Mouse (Mus musculus) bone marrow, adult 2 months (tissue): Measurements from ENCODE around the gene Lypd6b.

Source experiments
- CTCF ChIP-seq: fragments of 200-500 bp; IDR thresholded peaks from 2 replicates; pipeline ENCODE4 v1.5.1; 2011; ENCODE audit warnings: low read length, control low read depth; ENCODE audit not compliant: control insufficient read depth, insufficient read depth
- POLR2A ChIP-seq: fragments of 200-500 bp; IDR thresholded peaks from 2 replicates; pipeline ENCODE4 v1.6.1; 2011; ENCODE audit warnings: low read depth, mild to moderate bottlenecking, control low read depth, low read length, borderline replicate concordance; ENCODE audit not compliant: control insufficient read depth

DNA sequence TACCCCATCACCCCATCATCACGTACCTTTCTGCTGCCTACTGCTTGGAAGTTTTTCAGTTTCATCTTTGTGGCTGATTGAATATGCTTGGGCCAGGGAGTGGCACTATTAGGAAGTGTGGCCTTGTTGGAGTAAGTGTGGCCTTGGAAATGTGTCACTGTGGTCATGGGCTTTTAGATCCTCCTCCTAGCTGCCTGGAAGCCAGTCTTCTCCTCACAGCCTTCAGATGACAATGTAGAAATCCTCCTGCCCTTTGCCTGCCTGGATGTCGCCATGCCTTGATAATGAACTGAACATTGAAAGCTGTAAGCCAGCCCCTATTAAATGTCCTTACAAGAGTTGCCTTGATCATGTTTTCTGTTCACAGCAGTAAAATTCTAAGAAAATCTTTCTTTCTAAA lies 174.5 kb downstream of the Lypd6b start:
- TF ChIP-seq CTCF: no peak
- no peak for TF ChIP-seq POLR2A
